Mouse (Mus musculus): ENCODE measurements around the gene Snrk. TPM values are rescaled to one million over a fixed set of nuclear protein-coding genes. Genes with fewer than 3 reads are reported as not detected.
A peak's percentile ranks its signal among the peaks of the same experiment; 100 is the strongest.
"Not testable (repeated sequence)": the region's sequence is repeated elsewhere in the genome, so short reads cannot be mapped to it uniquely, and the experiment has no call there.

The Snrk gene
- total RNA-seq, 2 experiments from 2014 or later: 77.8 to 78.7 TPM

GRCm38 (mm10) chr9:122144776-122145175, 27.7 kb downstream of the Snrk start:
- no peak for DNase-seq

GRCm38 (mm10) chr9:122145677-122146076, 28.6 kb downstream of the Snrk start:
- DNase-seq: no peak

GRCm38 (mm10) chr9:122146124-122146870, 29.2 kb downstream of the Snrk start:
- no peak for DNase-seq

- DNase-seq: no peak
Observed at GRCm38 (mm10) chr9:122148356-122148755, 31.3 kb downstream of the Snrk start.

GRCm38 (mm10) chr9:122149997-122150826, 33.1 kb downstream of the Snrk start:
- DNase-seq: no peak

- no peak for DNase-seq
Observed at GRCm38 (mm10) chr9:122152063-122152462, 35.0 kb downstream of the Snrk start.

GRCm38 (mm10) chr9:122152501-122152900, 35.4 kb downstream of the Snrk start:
- no peak for DNase-seq

- DNase-seq: no peak
Observed at GRCm38 (mm10) chr9:122153436-122153835, 36.4 kb downstream of the Snrk start.

- DNase-seq: no peak
Observed at GRCm38 (mm10) chr9:122155193-122155592, 38.1 kb downstream of the Snrk start.

GRCm38 (mm10) chr9:122156389-122157078, 39.5 kb downstream of the Snrk start:
- peak; percentile 11 for DNase-seq

- DNase-seq: no peak
Observed at GRCm38 (mm10) chr9:122157079-122157441, 40.0 kb downstream of the Snrk start.

- no peak for DNase-seq
Observed at GRCm38 (mm10) chr9:122164535-122164934, 47.5 kb downstream of the Snrk start.

- DNase-seq: not testable (repeated sequence)
Observed at GRCm38 (mm10) chr9:122167719-122168118, 50.7 kb downstream of the Snrk start.

GRCm38 (mm10) chr9:122169901-122170300, 52.8 kb downstream of the Snrk start:
- DNase-seq: no peak

- DNase-seq: no peak
Observed at GRCm38 (mm10) chr9:122172612-122173186, 55.6 kb downstream of the Snrk start.

GRCm38 (mm10) chr9:122173405-122174233, 56.6 kb downstream of the Snrk start:
- DNase-seq: peak; percentile 66

- DNase-seq: no peak
Observed at GRCm38 (mm10) chr9:122174723-122175122, 57.7 kb downstream of the Snrk start.

GRCm38 (mm10) chr9:122177256-122178220, 60.5 kb downstream of the Snrk start:
- no peak for DNase-seq

GRCm38 (mm10) chr9:122178427-122178826, 61.4 kb downstream of the Snrk start:
- no peak for DNase-seq

- no peak for DNase-seq
Observed at GRCm38 (mm10) chr9:122180105-122180504, 63.0 kb downstream of the Snrk start.

GRCm38 (mm10) chr9:122183074-122183473, 66.0 kb downstream of the Snrk start:
- DNase-seq: no peak
